Mouse (Mus musculus) embryonic fibroblast, embryonic 13.5 days (primary cell): ENCODE measurements around the gene Prr12. TPM values are rescaled to one million over a fixed set of nuclear protein-coding genes. Genes with fewer than 3 reads are reported as not detected.

Source experiments
- H3K27ac ChIP-seq: 2 replicates; pipeline ENCODE4 v1.5.1; 2012; ENCODE audit warnings: low read length, control low read depth, inconsistent platforms; ENCODE audit not compliant: insufficient read depth
- H3K4me1 ChIP-seq: 2 replicates; pipeline ENCODE4 v1.6.1; 2011; ENCODE audit warnings: low read length; ENCODE audit not compliant: control insufficient read depth, insufficient read depth
- H3K4me3 ChIP-seq: 2 replicates; pipeline ENCODE4 v1.5.1; 2011; ENCODE audit warnings: mild to moderate bottlenecking, control low read depth, low read length; ENCODE audit not compliant: insufficient read depth
- CTCF ChIP-seq: IDR thresholded peaks from 2 replicates; pipeline ENCODE4 v1.5.1; 2011; ENCODE audit warnings: mild to moderate bottlenecking, control low read depth, low read length, moderate library complexity, borderline replicate concordance; ENCODE audit not compliant: insufficient read depth
- POLR2A ChIP-seq: IDR thresholded peaks from 2 replicates; pipeline ENCODE4 v1.6.1; 2011; ENCODE audit warnings: low read depth, mild to moderate bottlenecking, control low read depth, low read length, moderate library complexity
- polyA plus RNA-seq: library from polyadenylated mRNA; stranded (reverse); fragments of >200 nt; gene quantifications from 2 replicates; pipeline ENCODE4 v1.2.4, GENCODE M21; 2011; ENCODE audit warnings: low read depth; ENCODE audit not compliant: missing spikeins, insufficient read length

Gene Prr12
- polyA plus RNA-seq, 1 experiment, result 15.4 TPM

DNA sequence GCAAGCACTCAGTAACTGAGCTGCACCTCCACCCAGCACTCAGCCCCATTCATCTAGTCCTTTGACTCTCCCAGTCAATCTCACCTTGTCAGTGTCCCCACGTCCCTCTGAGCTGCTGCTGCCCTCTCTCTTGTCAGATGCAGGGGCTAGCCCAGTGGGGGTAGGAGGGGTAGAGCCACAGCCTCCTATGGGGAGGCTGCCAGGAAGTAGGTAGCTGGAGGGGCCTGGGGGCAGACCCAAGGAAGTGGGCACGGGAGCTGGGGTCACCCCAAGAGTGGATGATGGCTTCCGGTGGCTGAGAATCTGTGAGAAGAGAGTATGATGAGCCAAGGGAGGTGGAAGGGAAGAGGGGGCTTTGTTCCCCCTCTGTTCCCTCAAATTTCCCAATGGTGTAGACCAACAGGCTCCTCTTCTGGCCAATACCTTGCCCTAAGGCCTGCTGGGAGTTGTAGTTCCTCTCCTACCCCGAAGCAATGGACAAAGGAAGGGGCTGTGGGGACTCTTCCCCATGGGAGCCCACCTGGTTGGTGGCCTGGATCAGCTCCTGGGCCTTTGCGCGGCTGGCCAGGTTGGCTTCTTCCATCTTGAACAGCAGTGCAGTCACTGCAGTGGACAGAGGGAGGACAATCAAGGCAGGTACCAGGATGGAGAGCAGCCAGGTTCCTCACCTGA lies 47.2 kb downstream of the Prr12 start:
- no peak overlapping the region for H3K4me3 ChIP-seq
- no peaks in the 10 kb centered on the region; the same call in 1 of the 2 replicates for H3K4me1 ChIP-seq
- H3K27ac ChIP-seq, result no peak overlapping the region
- no peak for TF ChIP-seq POLR2A
- no peak for TF ChIP-seq CTCF

DNA sequence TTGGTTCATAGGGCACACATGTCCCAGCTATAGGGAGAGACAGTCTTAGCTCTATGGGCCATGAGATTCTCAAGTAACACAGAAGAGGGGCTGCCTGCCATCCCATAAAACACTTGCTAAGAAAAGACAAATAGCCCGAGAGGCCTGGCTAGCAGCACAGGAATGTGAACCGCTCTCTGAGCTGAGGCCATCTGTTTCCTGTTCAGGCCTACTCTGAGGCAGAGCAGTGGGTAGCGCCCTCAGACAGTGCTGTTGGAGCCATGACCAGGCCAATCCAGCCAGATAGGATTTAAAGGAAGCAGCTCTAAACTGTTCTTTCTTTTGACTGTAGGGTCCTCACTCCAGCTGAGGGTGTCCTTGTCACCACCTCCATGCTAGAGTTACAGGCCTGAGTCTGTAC lies 48.1 kb downstream of the Prr12 start:
- Histone ChIP-seq H3K4me3 (no peak overlapping the region), H3K27ac (no peak overlapping the region), H3K4me1 (peaks cover 3% of the 10 kb centered on the region; the same call in 1 of the 2 replicates)
- no peak for TF ChIP-seq POLR2A
- TF ChIP-seq CTCF, result no peak

DNA sequence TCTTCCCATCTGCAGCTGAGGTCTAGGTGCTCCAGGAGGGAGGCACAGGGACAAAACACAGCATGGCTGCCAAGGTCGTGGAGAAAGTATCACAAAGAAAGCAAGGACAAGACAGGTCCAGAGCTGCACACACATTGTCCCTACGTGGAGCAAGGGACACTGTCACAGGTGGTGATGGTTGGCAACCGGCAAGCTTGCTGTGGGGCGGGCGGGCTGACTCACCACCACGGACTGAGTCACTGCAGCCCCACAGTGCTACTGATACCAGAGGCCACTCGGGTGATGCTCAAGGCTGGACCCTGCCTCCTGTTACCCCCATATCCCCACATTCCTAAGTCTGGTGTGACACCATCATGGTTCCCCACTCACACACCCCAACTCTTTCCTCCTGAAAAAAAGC lies 50.2 kb downstream of the Prr12 start:
- TF ChIP-seq CTCF (no peak), POLR2A (peak; percentile 37)
- Histone ChIP-seq H3K4me1 (peaks cover 3% of the 10 kb centered on the region; the same call in 1 of the 2 replicates), H3K27ac (no peak overlapping the region), H3K4me3 (no peak overlapping the region)

DNA sequence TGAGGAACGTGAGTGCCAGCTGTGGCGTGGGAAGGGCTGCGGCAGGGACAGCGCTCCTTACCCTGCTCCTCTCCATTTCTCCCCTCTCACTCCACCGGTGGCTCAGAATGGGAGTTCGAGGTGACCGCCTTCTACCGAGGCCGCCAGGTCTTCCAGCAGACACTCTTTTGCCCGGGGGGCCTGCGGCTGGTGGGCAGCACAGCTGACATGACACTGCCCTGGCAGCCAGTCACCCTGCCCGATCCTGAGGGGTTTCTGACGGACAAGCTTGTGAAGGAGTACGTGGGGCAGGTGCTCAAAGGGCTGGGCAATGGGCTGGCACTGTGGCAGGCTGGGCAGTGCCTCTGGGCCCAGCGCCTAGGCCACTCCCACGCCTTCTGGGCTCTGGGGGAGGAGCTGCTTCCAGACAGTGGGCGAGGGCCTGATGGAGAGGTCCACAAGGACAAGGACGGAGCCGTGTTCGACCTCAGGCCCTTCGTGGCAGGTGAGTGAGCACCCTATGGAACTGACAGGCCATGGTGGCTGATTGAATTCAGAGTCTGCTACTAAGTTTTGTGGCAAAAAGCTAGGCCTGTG lies 52.1 kb downstream of the Prr12 start:
- H3K4me1 ChIP-seq, result peaks cover 3% of the 10 kb centered on the region; the same call in 1 of the 2 replicates
- H3K4me3 ChIP-seq, result no peak overlapping the region
- H3K27ac ChIP-seq, result no peak overlapping the region
- TF ChIP-seq CTCF (no peak), POLR2A (0 out of 2 replicates have a peak, but pooled peaks have one; percentile 6)

DNA sequence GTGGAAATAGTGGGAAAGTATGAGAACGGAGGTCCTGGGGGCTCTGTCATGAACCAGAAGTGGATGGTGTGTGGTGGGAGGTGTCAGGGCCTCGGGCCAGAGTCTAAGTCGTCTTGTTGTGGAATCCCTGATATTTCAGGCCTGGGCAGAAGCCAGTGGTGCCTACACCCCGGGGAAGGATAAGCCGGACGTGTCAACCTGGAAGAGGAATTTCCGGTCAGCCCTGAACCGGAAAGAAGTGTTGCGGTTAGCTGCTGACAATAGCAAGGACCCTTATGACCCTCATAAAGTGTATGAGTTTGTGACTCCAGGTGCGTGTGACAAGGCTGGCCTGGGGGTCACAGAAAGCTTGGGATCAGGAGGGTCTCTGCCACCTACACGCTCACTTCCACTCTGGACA lies 52.9 kb downstream of the Prr12 start:
- no peak overlapping the region for H3K27ac ChIP-seq
- no peak overlapping the region for H3K4me3 ChIP-seq

DNA sequence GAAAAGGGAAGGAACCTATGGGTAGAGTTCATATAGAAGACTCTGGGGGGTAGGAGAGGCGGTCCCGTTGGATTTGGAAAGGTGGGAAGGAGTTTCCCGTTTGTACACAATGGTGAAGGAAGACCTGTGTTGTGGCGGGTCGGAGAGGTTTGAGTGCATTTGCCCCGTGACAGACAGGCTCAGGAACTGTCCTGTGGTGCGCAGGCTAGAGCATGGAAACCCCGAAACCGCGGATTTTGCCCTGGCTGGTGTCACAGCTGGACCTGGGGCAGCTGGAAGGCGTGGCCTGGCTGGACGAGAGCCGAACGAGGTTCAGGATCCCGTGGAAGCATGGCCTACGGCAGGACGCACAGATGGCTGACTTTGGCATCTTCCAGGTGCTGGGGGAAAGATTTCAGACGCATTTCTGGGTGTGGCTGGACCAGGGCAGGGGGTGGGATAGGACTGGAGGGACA lies 54.2 kb downstream of the Prr12 start, which contains the start of gene Bcl2l12:
Gene Bcl2l12 (minus strand): TSS at position 212 of the 455 bp plus-strand sequence.
- Histone ChIP-seq H3K4me3 (peak within 1 kb of the TSS; percentile 81), H3K27ac (peak within 1 kb of the TSS; percentile 81), H3K4me1 (peaks cover 3% of the 10 kb centered on the region; the same call in 1 of the 2 replicates)
- TF ChIP-seq CTCF (no peak), POLR2A (peak; percentile 53)

More for the DNA sequence above, 52.9 kb downstream of the Prr12 start:
- TF ChIP-seq CTCF, result no peak
- no peak for TF ChIP-seq POLR2A
- peaks cover 3% of the 10 kb centered on the region; the same call in 1 of the 2 replicates for H3K4me1 ChIP-seq

DNA sequence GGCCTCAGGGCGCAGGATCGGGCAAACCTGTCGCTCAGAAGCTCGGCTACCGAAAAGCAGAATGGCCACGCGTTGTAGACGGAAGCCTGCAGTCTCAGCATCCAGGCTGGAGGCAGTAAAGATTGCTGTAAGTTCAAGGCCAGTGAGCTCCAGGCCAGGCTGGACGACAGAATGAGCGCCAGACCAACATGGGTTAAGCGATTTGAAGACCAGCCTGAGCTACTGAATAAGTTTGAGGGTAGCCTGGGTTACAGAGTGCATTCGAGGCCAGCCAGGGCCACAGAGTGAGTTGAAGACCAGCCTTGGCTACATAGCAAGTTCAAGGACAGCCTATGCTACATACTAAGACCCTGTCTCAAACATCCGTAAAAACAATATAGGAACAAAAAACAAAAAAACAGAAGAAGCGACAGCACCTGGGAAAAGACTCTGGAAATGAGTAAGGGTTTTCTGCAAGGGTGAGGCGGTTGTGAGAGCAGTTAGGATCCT lies 54.7 kb downstream of the Prr12 start:
- TF ChIP-seq POLR2A (no peak; the same call in 1 of the 2 replicates), CTCF (no peak)
- Histone ChIP-seq H3K4me3 (peak overlapping the region; percentile 81), H3K4me1 (peaks cover 3% of the 10 kb centered on the region; the same call in 1 of the 2 replicates), H3K27ac (peak overlapping the region; percentile 81)

DNA sequence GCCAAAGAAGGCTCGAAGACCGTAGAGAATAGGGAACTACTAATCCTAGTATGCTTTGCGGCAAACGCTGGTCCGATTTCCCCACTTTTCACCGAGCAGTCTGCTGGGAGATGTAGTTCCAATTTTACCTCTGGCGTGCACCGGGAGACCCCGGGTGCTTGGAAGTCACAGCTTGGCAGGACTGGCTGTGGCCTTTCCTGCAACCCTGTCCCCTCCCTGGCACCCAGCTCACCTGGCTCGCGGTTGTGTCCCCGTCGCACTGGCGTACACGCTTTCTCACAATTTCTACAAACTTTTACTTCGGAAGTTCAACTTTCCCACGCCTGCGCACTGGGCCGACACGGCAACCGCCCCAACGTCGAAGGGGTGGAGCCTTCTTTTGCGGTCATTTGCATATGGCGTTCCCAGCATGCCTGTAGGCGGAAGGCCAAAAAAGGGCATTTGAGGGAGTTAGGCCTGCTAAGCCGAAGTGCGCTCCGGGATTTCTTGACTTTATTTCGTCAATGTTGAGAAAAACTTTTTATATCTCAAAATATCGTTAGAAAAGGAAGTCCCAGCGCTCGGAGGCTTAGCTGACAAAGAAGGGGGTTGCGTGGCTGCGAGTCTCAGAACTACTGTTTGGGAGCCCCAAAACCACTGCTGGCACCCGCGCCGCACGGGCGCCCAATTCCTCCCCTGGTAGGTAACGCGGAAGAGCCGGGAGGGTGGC lies 55.3 kb downstream of the Prr12 start, which contains the start of gene Irf3:
Gene Irf3 (plus strand): TSS at position 418 of the 709 bp plus-strand sequence.
- H3K27ac ChIP-seq, result peak within 1 kb of the TSS; percentile 81
- no peak for TF ChIP-seq CTCF
- peak; percentile 87 for TF ChIP-seq POLR2A
- peaks cover 3% of the 10 kb centered on the region; the same call in 1 of the 2 replicates for H3K4me1 ChIP-seq
- peak within 1 kb of the TSS; percentile 85 for H3K4me3 ChIP-seq

DNA sequence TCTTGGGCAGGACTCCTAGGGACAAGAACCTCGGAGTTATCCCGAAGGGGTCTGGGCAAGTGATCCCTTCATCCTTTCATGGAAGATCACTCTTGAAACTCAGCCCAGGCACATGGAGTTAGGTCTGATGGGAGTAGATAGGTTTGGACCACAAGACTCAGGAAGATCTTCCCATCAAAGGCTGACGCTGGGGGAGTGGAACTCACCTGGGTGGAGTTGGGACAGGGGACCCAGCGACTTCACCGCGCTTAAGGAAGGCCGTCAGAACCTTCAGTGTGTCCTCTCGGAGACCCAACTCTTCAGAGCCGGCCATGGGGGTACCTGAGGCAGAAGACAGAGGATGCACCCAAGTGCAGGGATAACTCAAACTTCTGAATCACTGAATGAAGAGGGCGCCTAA lies 56.0 kb downstream of the Prr12 start:
- Histone ChIP-seq H3K4me3 (peak overlapping the region; percentile 85), H3K4me1 (0 out of 2 replicates have a peak, but pooled peaks cover 3% of the 10 kb centered on the region), H3K27ac (0 out of 2 replicates have a peak overlapping the region, but pooled peaks have one; percentile 8)
- TF ChIP-seq POLR2A (no peak), CTCF (no peak)
